In genomic region chr2:139678275-139679140, GRCm38 (mm10) we compare ENCODE assay signal across 8 mouse cellular contexts. TPM values are rescaled to one million over a fixed set of nuclear protein-coding genes. Genes with fewer than 3 reads are reported as not detected.
A peak's percentile ranks its signal among the peaks of the same experiment; 100 is the strongest.
DNase-seq lines count a peak whose midpoint lies in the region; ATAC-seq and TF ChIP-seq lines count a peak whose summit lies in the region.

No protein-coding gene starts in this region.

- H3K27me3 ChIP-seq in forebrain, embryonic 15.5 days, result peaks cover 42% of the 10 kb centered on the region
- peaks cover 32% of the 10 kb centered on the region for H3K27me3 ChIP-seq in heart, postnatal 0 days (ENCODE audit: control insufficient read depth, insufficient read depth, low read length)
- H3K27me3 ChIP-seq in liver, embryonic 13.5 days, result peaks cover 56% of the 10 kb centered on the region
- no peaks in the 10 kb centered on the region; the same call in none of the 2 replicates for H3K27me3 ChIP-seq in neural tube, embryonic 14.5 days (ENCODE audit: control insufficient read depth, insufficient read depth, low read length)

- no peak overlapping the region for H3K27ac ChIP-seq in ES-E14 (ENCODE audit: insufficient read depth, low read depth, low read length, poor library complexity, severe bottlenecking)
- H3K27ac ChIP-seq in forebrain, embryonic 15.5 days (replicated peaks), result peak overlapping the region; percentile 41
- H3K27ac ChIP-seq in heart, postnatal 0 days (ENCODE audit: low read depth), result no peak overlapping the region; the same call in 1 of the 2 replicates
- H3K27ac ChIP-seq in liver, embryonic 13.5 days, result no peak overlapping the region
- peak overlapping the region; percentile 73 for H3K27ac ChIP-seq in neural tube, embryonic 14.5 days (ENCODE audit: low read depth, low read length)

- peak overlapping the region; percentile 93 for H3K4me2 ChIP-seq in forebrain, embryonic 15.5 days (replicated peaks)
- peak overlapping the region; percentile 96 for H3K4me2 ChIP-seq in heart, postnatal 0 days (ENCODE audit: low read depth, low read length)
- peak overlapping the region; percentile 69 for H3K4me2 ChIP-seq in liver, embryonic 13.5 days
- peak overlapping the region; percentile 98 for H3K4me2 ChIP-seq in neural tube, embryonic 14.5 days (ENCODE audit: low read depth, low read length)

- TF ChIP-seq CTCF in heart, postnatal 0 days (IDR thresholded peaks at IDR 0.05; ENCODE audit: low read depth), result 0 out of 2 replicates have a peak, but pooled peaks have one; percentile 4

- H3K36me3 ChIP-seq in ES-E14 (ENCODE audit: control insufficient read depth, insufficient read depth, low read length, poor library complexity, severe bottlenecking), result no peaks in the 10 kb centered on the region
- no peaks in the 10 kb centered on the region for H3K36me3 ChIP-seq in forebrain, embryonic 15.5 days
- no peaks in the 10 kb centered on the region for H3K36me3 ChIP-seq in heart, postnatal 0 days (replicated peaks; ENCODE audit: control insufficient read depth, insufficient read depth, low read length)
- H3K36me3 ChIP-seq in liver, embryonic 13.5 days, result no peaks in the 10 kb centered on the region
- no peaks in the 10 kb centered on the region for H3K36me3 ChIP-seq in neural tube, embryonic 14.5 days (ENCODE audit: control insufficient read depth, insufficient read depth, low read length)

- peak overlapping the region; percentile 76 for H3K9ac ChIP-seq in ES-E14 (ENCODE audit: insufficient read depth, low read depth, low read length, poor library complexity, severe bottlenecking)
- H3K9ac ChIP-seq in forebrain, embryonic 15.5 days (replicated peaks), result peak overlapping the region; percentile 63
- peak overlapping the region; percentile 57 for H3K9ac ChIP-seq in heart, postnatal 0 days (replicated peaks; ENCODE audit: low read depth, low read length)
- peak overlapping the region; percentile 39; the same call in 1 of the 2 replicates for H3K9ac ChIP-seq in liver, embryonic 13.5 days
- H3K9ac ChIP-seq in neural tube, embryonic 14.5 days (replicated peaks; ENCODE audit: low read depth, low read length), result peak overlapping the region; percentile 88

- H3K4me3 ChIP-seq in ES-E14 (ENCODE audit: insufficient read depth in 1 of 2, low read depth in 1 of 2, low read length in 2 of 2, poor library complexity in 1 of 2, severe bottlenecking in 1 of 2), result peak overlapping the region; percentile 80 to 89
- H3K4me3 ChIP-seq in forebrain, embryonic 15.5 days, result peak overlapping the region; percentile 78
- peak overlapping the region; percentile 81 for H3K4me3 ChIP-seq in heart, postnatal 0 days (ENCODE audit: low read depth, low read length)
- peak overlapping the region; percentile 62 for H3K4me3 ChIP-seq in liver, embryonic 13.5 days (replicated peaks)
- H3K4me3 ChIP-seq in neural tube, embryonic 14.5 days (ENCODE audit: low read depth, low read length), result peak overlapping the region; percentile 83

- no peak for TF ChIP-seq EP300 in heart, postnatal 0 days (IDR thresholded peaks at IDR 0.05; ENCODE audit: low read depth)

- in situ Hi-C loops in ES-E14 (cut with MboI; ENCODE audit: low sequenced_read_pairs in 2 of 2, unreplicated experiment in 2 of 2), result no loop called here

- DNase-seq in ES-E14 (ENCODE audit: low read depth, low spot score), result peak; percentile 49
- DNase-seq in cerebellum, adult 11-12 months, result peak; percentile 63
- peak; percentile 8 for DNase-seq in heart, postnatal 0 days (ENCODE audit: low spot score)
- peak; percentile 58 for DNase-seq in kidney, postnatal 14 days
- no peak for DNase-seq in liver, embryonic 13.5 days
- peak; percentile 13 to 18 for DNase-seq in urinary bladder, postnatal 36 days (ENCODE audit: low spot score in 2 of 2)

- H3K9me3 ChIP-seq in ES-E14 (ENCODE audit: control insufficient read depth, insufficient read depth, low read depth, low read length), result no peaks in the 10 kb centered on the region
- no peaks in the 10 kb centered on the region for H3K9me3 ChIP-seq in forebrain, embryonic 15.5 days
- H3K9me3 ChIP-seq in heart, postnatal 0 days (replicated peaks; ENCODE audit: control insufficient read depth, low read length), result no peaks in the 10 kb centered on the region
- no peaks in the 10 kb centered on the region for H3K9me3 ChIP-seq in liver, embryonic 13.5 days (replicated peaks)
- no peaks in the 10 kb centered on the region for H3K9me3 ChIP-seq in neural tube, embryonic 14.5 days (ENCODE audit: control insufficient read depth, low read length)

- H3K4me1 ChIP-seq in ES-E14 (ENCODE audit: control insufficient read depth in 2 of 2, insufficient read depth in 2 of 2, low read length in 2 of 2, poor library complexity in 1 of 2), result no peaks in the 10 kb centered on the region
- H3K4me1 ChIP-seq in forebrain, embryonic 15.5 days, result peaks cover 25% of the 10 kb centered on the region
- no peaks in the 10 kb centered on the region for H3K4me1 ChIP-seq in heart, postnatal 0 days (ENCODE audit: control insufficient read depth, insufficient read depth)
- H3K4me1 ChIP-seq in liver, embryonic 13.5 days (replicated peaks), result no peaks in the 10 kb centered on the region
- H3K4me1 ChIP-seq in neural tube, embryonic 14.5 days (ENCODE audit: control insufficient read depth, insufficient read depth, low read length), result peaks cover 8% of the 10 kb centered on the region; the same call in 1 of the 2 replicates

- WGBS in forebrain, embryonic 15.5 days, result under 1% methylated on average over 81 of the region's 84 CpGs
- 1% methylated on average over 57 of the region's 84 CpGs for whole genome bisulfite sequencing in heart, postnatal 0 days
- 1% methylated on average over 64 of the region's 84 CpGs for WGBS in liver, embryonic 13.5 days (ENCODE audit: insufficient replicate concordance)
- under 1% methylated on average over 67 of the region's 84 CpGs for WGBS in neural tube, embryonic 14.5 days

- peak; percentile 92 for ATAC-seq in forebrain, embryonic 15.5 days (replicated peaks)
- ATAC-seq in heart, postnatal 0 days (ENCODE audit: insufficient read depth, low read depth), result peak; percentile 66
- ATAC-seq in liver, embryonic 13.5 days (ENCODE audit: low read depth), result peak; percentile 57
- ATAC-seq in neural tube, embryonic 14.5 days (ENCODE audit: low read depth), result peak; percentile 92

TF ChIP-seq in ES-E14, 5 proteins besides CTCF, POLR2A, EP300 and RAD21:
- TF ChIP-seq MAFK (IDR thresholded peaks at IDR 0.05; ENCODE audit: insufficient read depth, low read depth, low read length) (no peak), ZNF384 (IDR thresholded peaks at IDR 0.05; ENCODE audit: low read depth, low read length) (no peak), CHD2 (IDR thresholded peaks at IDR 0.05; ENCODE audit: low read depth, low read length) (no peak), ZC3H11A (IDR thresholded peaks at IDR 0.05; ENCODE audit: borderline replicate concordance, low read depth, low read length) (no peak), HCFC1 (IDR thresholded peaks at IDR 0.05; ENCODE audit: borderline replicate concordance, insufficient read depth, low read length) (no peak)

RNA-seq across cellular contexts. Expression of gene Ism1, which starts 0.5 kb away (rescaled TPM):
- 0.58 and 0.76 TPM in 2 replicates for total RNA-seq in ES-E14 (2012; rRNA removed)
- polyA plus RNA-seq in forebrain, embryonic 15.5 days (2015; fragmentation: Nextera tagmentation; extraction: Ambion mirVana), result 0.34 and 0.52 TPM in 2 replicates
- total RNA-seq in heart, postnatal 0 days (2014; rRNA removed; ENCODE audit: low replicate concordance), result 2.3 TPM in 1 of 2 replicates, not detected in the other
- 0.16 and 0.30 TPM in 2 replicates for polyA plus RNA-seq in heart, postnatal 0 days (2015; fragmentation: Nextera tagmentation; extraction: Ambion mirVana)
- polyA plus RNA-seq in liver, embryonic 13.5 days (2015; fragmentation: Nextera tagmentation; extraction: Ambion mirVana), result not detected in 2 replicates
- polyA plus RNA-seq in neural tube, embryonic 14.5 days (2014; fragmentation: Nextera tagmentation; extraction: Ambion mirVana), result 0.94 and 1.1 TPM in 2 replicates

Comparison
In these comparisons a context has a peak if more than half of its experiments do, and no peak if none do; other contexts are left out.
1. H3K27ac ChIP-seq: peak in forebrain, embryonic 15.5 days (single experiment) and neural tube, embryonic 14.5 days (single experiment); none in ES-E14 (single experiment), heart, postnatal 0 days (single experiment) and liver, embryonic 13.5 days (single experiment).
2. Peak in every context shown above with its lines, with median percentiles within 50 percentile points of each other: H3K4me3 ChIP-seq, H3K9ac ChIP-seq, ATAC-seq and H3K4me2 ChIP-seq.